Mouse (Mus musculus) limb, embryonic 13.5 days (tissue): Measurements from ENCODE around the gene Yars. TPM values are rescaled to one million over a fixed set of nuclear protein-coding genes. Genes with fewer than 3 reads are reported as not detected.

ENCODE experiments used
- ATAC-seq: fragments of 200-750 bp; cut with Nextera tagmentation; 2 replicates; pipeline ENCODE4 v1.8.0; 2017; ENCODE audit warnings: low read depth, moderate number of reproducible peaks, moderate TSS enrichment; ENCODE audit not compliant: low FRiP score
- H3K27ac ChIP-seq: fragments of 300-500 bp; sonication (generic); 2 replicates; pipeline ENCODE4 v1.5.1; 2015; ENCODE audit warnings: inconsistent platforms, mild to moderate bottlenecking, moderate library complexity
- H3K27me3 ChIP-seq: fragments of 300-500 bp; sonication (generic); 2 replicates; pipeline ENCODE4 v1.6.1; 2015; ENCODE audit warnings: mild to moderate bottlenecking, inconsistent platforms
- H3K36me3 ChIP-seq: fragments of 300-500 bp; sonication (generic); 2 replicates; pipeline ENCODE4 v1.6.1; 2015; ENCODE audit warnings: inconsistent platforms, mild to moderate bottlenecking, moderate library complexity
- H3K4me1 ChIP-seq: fragments of 300-500 bp; sonication (generic); 2 replicates; pipeline ENCODE4 v1.6.1; 2015; ENCODE audit warnings: inconsistent platforms
- H3K4me2 ChIP-seq: fragments of 300-500 bp; sonication (generic); replicated peaks from 2 replicates; pipeline ENCODE4 v1.6.1; 2015; ENCODE audit warnings: inconsistent platforms, mild to moderate bottlenecking, moderate library complexity
- H3K4me3 ChIP-seq: fragments of 300-500 bp; sonication (generic); 2 replicates; pipeline ENCODE4 v1.5.1; 2015; ENCODE audit warnings: moderate library complexity, mild to moderate bottlenecking, inconsistent platforms
- H3K9ac ChIP-seq: fragments of 300-500 bp; sonication (generic); 2 replicates; pipeline ENCODE4 v1.6.1; 2015; ENCODE audit warnings: mild to moderate bottlenecking, inconsistent platforms
- H3K9me3 ChIP-seq: fragments of 300-500 bp; sonication (generic); 2 replicates; pipeline ENCODE4 v1.6.1; 2016; ENCODE audit warnings: inconsistent platforms
- WGBS: fragments of 180-500 bp; shearing (Covaris S2); methylation state at CpG from one replicate; pipeline ENCODE4 v1.1.7; 2015; 5-methylcytosine and 5-hydroxymethylcytosine counted together
- polyA plus RNA-seq: library from polyadenylated mRNA; unstranded; fragments of >200 nt; fragmentation: Nextera tagmentation; extraction: Ambion mirVana; gene quantifications from 2 replicates; pipeline ENCODE4 v1.2.1, GENCODE M21; 2015

Yars gene
- polyA plus RNA-seq, 1 experiment from 2014 or later = 80.4 TPM

GRCm38 (mm10) chr4:129149321-129149720 is 40.2 kb upstream of the Yars start:
- H3K27ac ChIP-seq = no peak overlapping the region
- H3K4me3 ChIP-seq = no peak overlapping the region
- H3K9me3 ChIP-seq = no peaks in the 10 kb centered on the region
- H3K4me2 ChIP-seq = no peak overlapping the region
- H3K27me3 ChIP-seq = no peaks in the 10 kb centered on the region
- peaks cover 16% of the 10 kb centered on the region for H3K4me1 ChIP-seq
- peaks cover 65% of the 10 kb centered on the region for H3K36me3 ChIP-seq
- no peak for ATAC-seq
- no peak overlapping the region for H3K9ac ChIP-seq
- WGBS = 76% methylated on average over 1 of the region's 1 CpGs

- Histone ChIP-seq H3K4me1 (peaks cover 4% of the 10 kb centered on the region; the same call in 1 of the 2 replicates), H3K9me3 (no peaks in the 10 kb centered on the region), H3K27ac (no peak overlapping the region), H3K4me3 (no peak overlapping the region), H3K27me3 (no peaks in the 10 kb centered on the region), H3K9ac (no peak overlapping the region), H3K4me2 (no peak overlapping the region), H3K36me3 (peaks cover 79% of the 10 kb centered on the region)
- ATAC-seq = no peak
- WGBS = 87% methylated on average over 4 of the region's 4 CpGs
These were observed 38.2 kb upstream of the Yars start for GRCm38 (mm10) chr4:129151276-129151811.

- no peak for ATAC-seq
- no peak overlapping the region for H3K9ac ChIP-seq
- WGBS = 87% methylated on average over 5 of the region's 5 CpGs
These were observed 32.0 kb upstream of the Yars start for GRCm38 (mm10) chr4:129157541-129157940.

GRCm38 (mm10) chr4:129158549-129158948 is 31.0 kb upstream of the Yars start:
- 79% methylated on average over 3 of the region's 3 CpGs for WGBS
- no peak overlapping the region for H3K9ac ChIP-seq
- H3K9me3 ChIP-seq = no peaks in the 10 kb centered on the region
- ATAC-seq = no peak
- H3K36me3 ChIP-seq = peaks cover 79% of the 10 kb centered on the region
- H3K27ac ChIP-seq = no peak overlapping the region
- no peaks in the 10 kb centered on the region for H3K4me1 ChIP-seq
- H3K4me3 ChIP-seq = no peak overlapping the region
- no peaks in the 10 kb centered on the region for H3K27me3 ChIP-seq
- H3K4me2 ChIP-seq = no peak overlapping the region

More at GRCm38 (mm10) chr4:129157541-129157940, 32.0 kb upstream of the Yars start:
- H3K36me3 ChIP-seq = peaks cover 83% of the 10 kb centered on the region
- no peaks in the 10 kb centered on the region for H3K27me3 ChIP-seq
- no peak overlapping the region for H3K27ac ChIP-seq
- no peaks in the 10 kb centered on the region for H3K9me3 ChIP-seq
- no peak overlapping the region for H3K4me2 ChIP-seq
- no peaks in the 10 kb centered on the region for H3K4me1 ChIP-seq
- no peak overlapping the region for H3K4me3 ChIP-seq

- Histone ChIP-seq H3K4me1 (no peaks in the 10 kb centered on the region), H3K36me3 (peaks cover 76% of the 10 kb centered on the region), H3K4me3 (no peak overlapping the region), H3K27ac (no peak overlapping the region), H3K27me3 (no peaks in the 10 kb centered on the region), H3K9ac (no peak overlapping the region), H3K9me3 (no peaks in the 10 kb centered on the region), H3K4me2 (no peak overlapping the region)
- ATAC-seq = no peak
- WGBS = 98% methylated on average over 1 of the region's 1 CpGs
These were observed 28.5 kb upstream of the Yars start for GRCm38 (mm10) chr4:129161076-129161475.

- ATAC-seq = no peak
- H3K9me3 ChIP-seq = no peaks in the 10 kb centered on the region
- peaks cover 77% of the 10 kb centered on the region for H3K36me3 ChIP-seq
- H3K27ac ChIP-seq = no peak overlapping the region
- 88% methylated on average over 4 of the region's 4 CpGs for WGBS
- no peak overlapping the region for H3K4me2 ChIP-seq
- H3K4me3 ChIP-seq = no peak overlapping the region
- H3K4me1 ChIP-seq = no peaks in the 10 kb centered on the region
- H3K27me3 ChIP-seq = no peaks in the 10 kb centered on the region
- no peak overlapping the region for H3K9ac ChIP-seq
These were observed 27.8 kb upstream of the Yars start for GRCm38 (mm10) chr4:129161581-129162255.

GRCm38 (mm10) chr4:129172529-129172928 is 17.0 kb upstream of the Yars start:
- H3K36me3 ChIP-seq = peaks cover 77% of the 10 kb centered on the region
- no peak for ATAC-seq

GRCm38 (mm10) chr4:129179560-129179959 is 10.0 kb upstream of the Yars start:
- H3K4me3 ChIP-seq = no peak overlapping the region
- H3K27me3 ChIP-seq = no peaks in the 10 kb centered on the region
- H3K36me3 ChIP-seq = peaks cover 70% of the 10 kb centered on the region
- H3K9ac ChIP-seq = no peak overlapping the region
- ATAC-seq = no peak
- no peak overlapping the region for H3K4me2 ChIP-seq
- H3K9me3 ChIP-seq = no peaks in the 10 kb centered on the region
- no peak overlapping the region for H3K27ac ChIP-seq
- 61% methylated on average over 1 of the region's 1 CpGs for WGBS
- H3K4me1 ChIP-seq = 0 out of 2 replicates have a peak, but pooled peaks cover 4% of the 10 kb centered on the region

More at GRCm38 (mm10) chr4:129172529-129172928, 17.0 kb upstream of the Yars start:
- Histone ChIP-seq H3K27ac (no peak overlapping the region), H3K4me1 (no peaks in the 10 kb centered on the region), H3K4me3 (no peak overlapping the region), H3K27me3 (no peaks in the 10 kb centered on the region), H3K9me3 (no peaks in the 10 kb centered on the region), H3K4me2 (no peak overlapping the region), H3K9ac (no peak overlapping the region)
- WGBS = 80% methylated on average over 1 of the region's 1 CpGs

- Histone ChIP-seq H3K9me3 (no peaks in the 10 kb centered on the region), H3K36me3 (peaks cover 7% of the 10 kb centered on the region), H3K9ac (peak overlapping the region; percentile 91), H3K4me3 (peak overlapping the region; percentile 89), H3K27me3 (no peaks in the 10 kb centered on the region), H3K27ac (peak overlapping the region; percentile 92; the same call in 1 of the 2 replicates), H3K4me1 (peaks cover 33% of the 10 kb centered on the region), H3K4me2 (peak overlapping the region; percentile 71)
- ATAC-seq = no peak
- 41% methylated on average over 5 of the region's 5 CpGs for WGBS
These were observed 1.4 kb upstream of the Yars start for GRCm38 (mm10) chr4:129188041-129188659.

GRCm38 (mm10) chr4:129188803-129189541 is 588 bp upstream of the Yars start:
- Histone ChIP-seq H3K9ac (peak overlapping the region; percentile 91), H3K4me1 (peaks cover 33% of the 10 kb centered on the region), H3K27ac (peak overlapping the region; percentile 92), H3K9me3 (no peaks in the 10 kb centered on the region), H3K4me3 (peak overlapping the region; percentile 89), H3K27me3 (no peaks in the 10 kb centered on the region), H3K4me2 (peak overlapping the region; percentile 71), H3K36me3 (peaks cover 9% of the 10 kb centered on the region)
- ATAC-seq = peak; percentile 74
- under 1% methylated on average over 41 of the region's 74 CpGs for WGBS

GRCm38 (mm10) chr4:129190538-129190937 is 978 bp downstream of the Yars start:
- H3K27ac ChIP-seq = peak overlapping the region; percentile 82; the same call in 1 of the 2 replicates
- H3K4me1 ChIP-seq = peaks cover 28% of the 10 kb centered on the region
- WGBS = 4% methylated on average over 12 of the region's 12 CpGs
- H3K4me3 ChIP-seq = peak overlapping the region; percentile 89
- peak overlapping the region; percentile 91 for H3K4me2 ChIP-seq
- H3K9me3 ChIP-seq = no peaks in the 10 kb centered on the region
- H3K36me3 ChIP-seq = peaks cover 22% of the 10 kb centered on the region
- H3K9ac ChIP-seq = peak overlapping the region; percentile 84
- ATAC-seq = no peak
- H3K27me3 ChIP-seq = no peaks in the 10 kb centered on the region

GRCm38 (mm10) chr4:129191691-129192090 is 2.1 kb downstream of the Yars start:
- Histone ChIP-seq H3K36me3 (peaks cover 33% of the 10 kb centered on the region), H3K4me2 (peak overlapping the region; percentile 91; the same call in 1 of the 2 replicates), H3K4me3 (peak overlapping the region; percentile 89), H3K4me1 (peaks cover 28% of the 10 kb centered on the region), H3K27me3 (no peaks in the 10 kb centered on the region), H3K27ac (no peak overlapping the region), H3K9me3 (no peaks in the 10 kb centered on the region), H3K9ac (0 out of 2 replicates have a peak overlapping the region, but pooled peaks have one; percentile 13)
- ATAC-seq = no peak
- WGBS = 73% methylated on average over 5 of the region's 5 CpGs
